Mouse (Mus musculus): ENCODE measurements at regions not wholly inside any gene's neighbourhood (a gene's known extent, or its start where the extent isn't known, plus 50 kb on each side); places are given as distances from the start of the nearest gene placed in this dataset.

DNA sequence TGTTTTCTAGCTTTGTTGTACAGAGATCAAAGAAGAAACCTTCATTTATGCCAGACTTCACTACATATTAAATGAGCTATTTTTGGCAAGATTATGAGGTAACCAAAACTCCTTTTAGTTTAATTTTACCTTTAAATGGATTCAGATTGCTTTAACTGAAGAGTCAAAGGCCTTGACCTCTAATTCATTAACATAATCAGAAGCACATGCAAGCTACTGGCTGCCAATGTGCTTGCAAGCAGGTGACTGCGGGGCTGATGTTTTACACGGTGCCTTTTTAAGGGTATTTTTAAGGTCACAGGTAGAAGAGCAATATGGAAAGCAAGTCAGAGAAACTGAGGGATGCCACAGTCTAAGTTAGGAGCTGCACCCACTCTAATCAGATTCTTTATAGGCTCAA lies 1066.0 kb upstream of the Zeb2 start:
- TF ChIP-seq CTCF (IDR thresholded peaks at IDR 0.05; ENCODE audit: low read depth), result no peak
- no peak for ATAC-seq
- DNase-seq, result no peak
- Histone ChIP-seq H3K4me1 (ENCODE audit: insufficient read depth) (no peaks in the 10 kb centered on the region), H3K9me3 (ENCODE audit: low read length) (no peaks in the 10 kb centered on the region), H3K27me3 (ENCODE audit: insufficient read depth, low read length) (no peaks in the 10 kb centered on the region), H3K4me3 (ENCODE audit: low read depth, low read length) (no peak overlapping the region), H3K27ac (ENCODE audit: low read depth, low read length) (no peak overlapping the region), H3K4me2 (ENCODE audit: low read depth) (no peak overlapping the region), H3K36me3 (ENCODE audit: insufficient read depth) (no peaks in the 10 kb centered on the region), H3K9ac (no peak overlapping the region)
- 87% methylated on average over 2 of the region's 2 CpGs for WGBS

DNA sequence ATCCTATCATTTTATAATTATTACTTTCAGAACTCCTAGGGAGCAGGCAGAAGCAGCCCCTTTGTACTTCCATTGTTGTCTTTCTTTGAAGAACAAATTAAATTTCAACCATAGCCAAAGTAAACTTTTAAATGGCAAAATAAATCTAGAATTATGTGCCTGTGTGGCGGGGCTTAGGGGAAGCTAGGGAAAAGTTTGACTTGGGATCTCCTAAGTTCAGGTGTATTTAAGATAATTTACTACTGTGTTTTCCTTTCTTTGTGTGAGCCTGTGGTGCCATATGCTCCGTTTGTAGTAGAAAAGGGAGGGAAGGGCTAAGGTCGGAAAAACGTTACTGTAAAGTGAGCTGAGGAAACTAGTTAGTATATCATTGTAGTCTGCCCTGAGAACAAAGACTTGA lies 1062.5 kb upstream of the Zeb2 start:
- Histone ChIP-seq H3K4me3 (ENCODE audit: low read depth, low read length) (no peak overlapping the region), H3K4me2 (ENCODE audit: low read depth) (no peak overlapping the region), H3K36me3 (ENCODE audit: insufficient read depth) (no peaks in the 10 kb centered on the region), H3K4me1 (ENCODE audit: insufficient read depth) (no peaks in the 10 kb centered on the region), H3K27ac (ENCODE audit: low read depth, low read length) (no peak overlapping the region), H3K9ac (no peak overlapping the region), H3K9me3 (ENCODE audit: low read length) (no peaks in the 10 kb centered on the region), H3K27me3 (ENCODE audit: insufficient read depth, low read length) (no peaks in the 10 kb centered on the region)
- no peak for ATAC-seq
- 72% methylated on average over 4 of the region's 4 CpGs for WGBS
- DNase-seq, result no peak
- no peak for TF ChIP-seq CTCF (IDR thresholded peaks at IDR 0.05; ENCODE audit: low read depth)

DNA sequence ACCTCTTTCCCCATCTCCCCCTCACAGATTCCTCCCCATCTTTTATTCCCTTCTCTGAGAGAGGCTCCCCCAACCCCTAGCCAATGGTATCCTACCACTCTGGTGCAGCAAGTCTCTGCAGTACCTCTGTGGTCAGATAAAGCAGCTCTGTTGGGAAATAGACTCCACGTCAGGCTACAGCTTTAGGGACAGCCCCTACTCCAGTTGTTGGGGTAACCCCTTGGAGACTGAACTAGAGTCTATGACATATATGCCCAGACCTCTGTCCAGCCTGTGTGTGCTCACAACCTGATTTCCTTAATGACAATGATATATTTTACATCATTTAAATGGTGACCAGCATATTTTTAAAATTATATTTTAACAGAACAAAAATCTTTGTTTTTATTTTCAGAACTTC lies 1051.3 kb upstream of the Zeb2 start:
- H3K4me2 ChIP-seq (ENCODE audit: low read depth), result no peak overlapping the region
- no peaks in the 10 kb centered on the region for H3K27me3 ChIP-seq (ENCODE audit: insufficient read depth, low read length)
- H3K9ac ChIP-seq, result no peak overlapping the region
- H3K4me3 ChIP-seq (ENCODE audit: low read depth, low read length), result no peak overlapping the region
- no peaks in the 10 kb centered on the region for H3K4me1 ChIP-seq (ENCODE audit: insufficient read depth)
- WGBS, result 60% methylated on average over 1 of the region's 1 CpGs
- no peak for TF ChIP-seq CTCF (IDR thresholded peaks at IDR 0.05; ENCODE audit: low read depth)
- no peak for ATAC-seq
- no peaks in the 10 kb centered on the region for H3K9me3 ChIP-seq (ENCODE audit: low read length)
- no peak for DNase-seq
- no peaks in the 10 kb centered on the region for H3K36me3 ChIP-seq (ENCODE audit: insufficient read depth)
- no peak overlapping the region for H3K27ac ChIP-seq (ENCODE audit: low read depth, low read length)

DNA sequence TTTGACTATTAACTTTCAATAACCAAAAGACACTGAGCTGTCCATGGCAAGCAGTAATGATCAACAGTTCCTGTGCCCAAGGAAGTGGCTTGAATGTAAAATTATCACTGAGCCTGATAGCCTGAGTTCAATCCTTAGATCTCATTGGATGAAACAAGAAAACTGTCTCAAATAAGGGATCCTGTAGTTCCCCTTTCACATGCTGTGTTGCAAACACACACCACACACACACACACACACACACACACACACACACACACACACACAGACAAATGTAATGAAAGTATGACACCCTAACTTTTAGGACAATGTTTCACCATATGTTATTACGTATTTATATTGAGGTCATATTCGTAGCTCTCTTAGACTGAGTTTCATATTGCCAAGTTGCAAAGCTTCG lies 1032.7 kb upstream of the Zeb2 start:
- no peak for TF ChIP-seq CTCF (IDR thresholded peaks at IDR 0.05; ENCODE audit: low read depth)
- H3K4me1 ChIP-seq (ENCODE audit: insufficient read depth), result no peaks in the 10 kb centered on the region
- H3K36me3 ChIP-seq (ENCODE audit: insufficient read depth), result no peaks in the 10 kb centered on the region
- no peak overlapping the region for H3K4me3 ChIP-seq (ENCODE audit: low read depth, low read length)
- H3K9ac ChIP-seq, result no peak overlapping the region
- no peaks in the 10 kb centered on the region for H3K9me3 ChIP-seq (ENCODE audit: low read length)
- ATAC-seq, result no peak
- H3K27ac ChIP-seq (ENCODE audit: low read depth, low read length), result no peak overlapping the region
- H3K4me2 ChIP-seq (ENCODE audit: low read depth), result no peak overlapping the region
- WGBS, result 91% methylated on average over 3 of the region's 3 CpGs
- no peak for DNase-seq
- no peaks in the 10 kb centered on the region for H3K27me3 ChIP-seq (ENCODE audit: insufficient read depth, low read length)

DNA sequence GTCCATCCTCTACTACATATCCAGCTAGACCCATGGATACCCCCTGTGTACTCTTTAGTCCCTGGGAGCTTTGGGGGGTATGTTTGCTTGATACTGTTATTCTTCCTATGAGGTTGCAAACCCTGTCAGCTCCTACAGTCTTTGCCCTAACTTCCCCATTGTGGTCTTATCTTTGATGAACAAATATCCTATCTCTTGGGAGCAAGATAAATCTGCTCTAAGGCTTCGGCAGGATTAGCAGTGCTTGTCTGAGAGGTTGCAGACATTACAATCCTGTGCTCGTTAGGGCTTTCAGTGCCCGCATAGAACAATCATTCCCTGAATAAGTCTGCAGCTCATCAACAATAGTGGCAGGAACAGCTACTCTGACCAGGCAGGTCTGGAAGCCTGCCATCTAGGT lies 1002.7 kb upstream of the Zeb2 start:
- no peaks in the 10 kb centered on the region for H3K4me1 ChIP-seq (ENCODE audit: insufficient read depth)
- ATAC-seq (no peak), DNase-seq (no peak)
- no peaks in the 10 kb centered on the region for H3K9me3 ChIP-seq (ENCODE audit: low read length)
- no peaks in the 10 kb centered on the region for H3K36me3 ChIP-seq (ENCODE audit: insufficient read depth)
- 22% methylated on average over 3 of the region's 3 CpGs for WGBS
- no peak for TF ChIP-seq CTCF (IDR thresholded peaks at IDR 0.05; ENCODE audit: low read depth)
- no peak overlapping the region for H3K4me3 ChIP-seq (ENCODE audit: low read depth, low read length)
- H3K4me2 ChIP-seq (ENCODE audit: low read depth), result no peak overlapping the region
- H3K27ac ChIP-seq (ENCODE audit: low read depth, low read length), result no peak overlapping the region
- no peaks in the 10 kb centered on the region for H3K27me3 ChIP-seq (ENCODE audit: insufficient read depth, low read length)
- H3K9ac ChIP-seq, result no peak overlapping the region

DNA sequence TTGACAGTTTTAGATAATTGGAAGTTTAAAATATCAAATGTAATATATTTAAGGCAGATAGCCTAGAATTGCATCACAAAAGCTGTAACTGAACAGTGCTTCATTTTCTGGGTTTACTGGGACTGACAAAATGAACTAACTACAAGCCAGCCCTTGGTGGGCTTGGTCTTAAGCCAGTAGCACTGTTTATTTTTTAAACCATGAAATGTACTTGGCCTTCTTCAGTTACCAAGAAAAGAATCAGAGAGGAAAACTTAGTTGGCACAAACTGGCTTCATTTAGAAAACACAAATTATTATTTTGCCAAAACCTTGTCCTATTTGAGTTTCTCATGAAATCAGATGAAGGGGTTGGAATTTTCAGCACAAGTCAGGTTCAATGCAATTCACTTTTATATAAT lies 989.8 kb upstream of the Zeb2 start:
- no peak overlapping the region for H3K27ac ChIP-seq (ENCODE audit: low read depth, low read length)
- H3K4me2 ChIP-seq (ENCODE audit: low read depth), result no peak overlapping the region
- no peak for TF ChIP-seq CTCF (IDR thresholded peaks at IDR 0.05; ENCODE audit: low read depth)
- H3K36me3 ChIP-seq (ENCODE audit: insufficient read depth), result no peaks in the 10 kb centered on the region
- no peak overlapping the region for H3K4me3 ChIP-seq (ENCODE audit: low read depth, low read length)
- H3K9ac ChIP-seq, result no peak overlapping the region
- H3K27me3 ChIP-seq (ENCODE audit: insufficient read depth, low read length), result no peaks in the 10 kb centered on the region
- ATAC-seq (no peak), DNase-seq (no peak)
- H3K9me3 ChIP-seq (ENCODE audit: low read length), result no peaks in the 10 kb centered on the region
- H3K4me1 ChIP-seq (ENCODE audit: insufficient read depth), result no peaks in the 10 kb centered on the region

DNA sequence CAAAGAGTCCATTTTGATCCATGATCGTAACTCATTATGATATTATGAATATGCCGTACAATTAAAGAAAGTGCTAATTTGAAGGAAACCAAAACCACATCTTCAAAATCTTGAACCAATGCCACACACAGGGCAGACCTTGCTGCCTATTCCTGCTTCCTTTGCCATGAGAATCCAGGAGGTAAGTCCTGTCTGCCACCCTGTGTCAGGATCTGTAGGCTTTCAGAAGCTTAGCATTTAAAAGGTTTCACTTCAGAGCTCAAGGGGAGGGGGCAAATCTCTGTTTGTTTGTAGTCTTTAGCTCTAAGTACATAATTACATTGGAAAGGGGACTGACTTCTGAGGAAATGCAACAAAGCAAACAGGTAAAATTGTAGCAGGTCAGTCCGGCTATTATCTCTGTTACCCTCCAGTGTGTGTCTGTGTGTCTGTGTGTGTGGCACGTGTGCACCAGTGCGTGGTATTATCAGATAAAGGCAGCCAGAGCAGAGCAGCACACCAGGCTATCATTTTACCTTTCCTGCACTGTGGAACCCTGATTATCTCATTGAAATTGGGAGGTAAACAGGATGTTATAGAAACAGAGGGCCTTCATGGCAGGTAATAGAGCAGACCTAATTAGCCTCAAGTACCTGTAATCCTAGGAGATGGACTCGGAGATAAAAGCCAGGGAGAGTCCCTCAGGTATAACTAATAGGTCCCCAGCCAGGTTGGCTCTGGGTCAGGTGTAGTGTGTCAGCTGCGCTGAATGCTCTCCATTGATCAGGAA lies 948.0 kb upstream of the Zeb2 start:
- no peak overlapping the region for H3K4me2 ChIP-seq (ENCODE audit: low read depth)
- H3K4me1 ChIP-seq (ENCODE audit: insufficient read depth), result no peaks in the 10 kb centered on the region
- TF ChIP-seq CTCF (IDR thresholded peaks at IDR 0.05; ENCODE audit: low read depth), result no peak
- H3K27ac ChIP-seq (ENCODE audit: low read depth, low read length), result no peak overlapping the region
- 59% methylated on average over 7 of the region's 7 CpGs for WGBS
- H3K36me3 ChIP-seq (ENCODE audit: insufficient read depth), result no peaks in the 10 kb centered on the region
- H3K9me3 ChIP-seq (ENCODE audit: low read length), result no peaks in the 10 kb centered on the region
- H3K27me3 ChIP-seq (ENCODE audit: insufficient read depth, low read length), result no peaks in the 10 kb centered on the region
- no peak for ATAC-seq
- DNase-seq, result no peak
- H3K4me3 ChIP-seq (ENCODE audit: low read depth, low read length), result no peak overlapping the region
- no peak overlapping the region for H3K9ac ChIP-seq

Measured in forebrain, postnatal 0 days (tissue).